Mouse (Mus musculus): ENCODE measurements around the gene Gtf2h4. TPM values are rescaled to one million over a fixed set of nuclear protein-coding genes. Genes with fewer than 3 reads are reported as not detected.
A peak's percentile ranks its signal among the peaks of the same experiment; 100 is the strongest.

The Gtf2h4 gene
- total RNA-seq, 2 experiments from 2014 or later: 18.1 to 24.2 TPM

GRCm38 (mm10) chr17:35665957-35666515 lies 7.5 kb downstream of the Gtf2h4 start:
- no peak overlapping the region for H3K4me3 ChIP-seq
- intact Hi-C loops (cut with DNase I): no loop called here
- DNase-seq: no peak
- peak; percentile 33 for TF ChIP-seq CTCF (IDR thresholded peaks at IDR 0.05)
- H3K27ac ChIP-seq: no peak overlapping the region

GRCm38 (mm10) chr17:35653086-35653485 lies 20.5 kb downstream of the Gtf2h4 start:
- intact Hi-C loops (cut with DNase I): no loop called here
- TF ChIP-seq CTCF (IDR thresholded peaks at IDR 0.05): no peak
- DNase-seq: no peak

GRCm38 (mm10) chr17:35649429-35649828 lies 24.1 kb downstream of the Gtf2h4 start:
- Histone ChIP-seq H3K27ac (no peak overlapping the region), H3K4me3 (no peak overlapping the region)
- TF ChIP-seq CTCF (IDR thresholded peaks at IDR 0.05): no peak
- intact Hi-C loops (cut with DNase I): no loop called here
- DNase-seq: no peak

More at GRCm38 (mm10) chr17:35653086-35653485, 20.5 kb downstream of the Gtf2h4 start:
- no peak overlapping the region for H3K4me3 ChIP-seq
- H3K27ac ChIP-seq: no peak overlapping the region

GRCm38 (mm10) chr17:35643609-35644236 lies 29.8 kb downstream of the Gtf2h4 start, which contains the start of gene Mucl3:
Mucl3 (minus strand) TSS chr17:35643695.
- intact Hi-C loops (cut with DNase I): no loop called here
- TF ChIP-seq CTCF (IDR thresholded peaks at IDR 0.05): no peak
- no peak within 1 kb of the TSS for H3K4me3 ChIP-seq
- no peak for DNase-seq
- no peak within 1 kb of the TSS for H3K27ac ChIP-seq

- Histone ChIP-seq H3K27ac (no peak overlapping the region), H3K4me3 (no peak overlapping the region)
- no peak for DNase-seq
- TF ChIP-seq CTCF (IDR thresholded peaks at IDR 0.05): no peak
- intact Hi-C loops (cut with DNase I): no loop called here
Measured at GRCm38 (mm10) chr17:35639352-35639751, 34.2 kb downstream of the Gtf2h4 start.

GRCm38 (mm10) chr17:35638475-35639190 lies 34.9 kb downstream of the Gtf2h4 start:
- Histone ChIP-seq H3K4me3 (no peak overlapping the region), H3K27ac (no peak overlapping the region)
- intact Hi-C loops (cut with DNase I): no loop called here
- DNase-seq: peak; percentile 58
- TF ChIP-seq CTCF (IDR thresholded peaks at IDR 0.05): no peak

- no peak overlapping the region for H3K4me3 ChIP-seq
- no peak for TF ChIP-seq CTCF (IDR thresholded peaks at IDR 0.05)
- DNase-seq: no peak
- H3K27ac ChIP-seq: no peak overlapping the region
- intact Hi-C loops (cut with DNase I): no loop called here
Measured at GRCm38 (mm10) chr17:35636363-35636762, 37.2 kb downstream of the Gtf2h4 start.

- DNase-seq: peak; percentile 66
- Histone ChIP-seq H3K27ac (0 out of 2 replicates have a peak overlapping the region, but pooled peaks have one; percentile 21), H3K4me3 (peak overlapping the region; percentile 77)
- intact Hi-C loops (cut with DNase I): loop anchor here (2.0 kb wide), 1 partner anchor 101 kb away; no protein-coding TSS in a partner anchor
- peak; percentile 92 for TF ChIP-seq CTCF (IDR thresholded peaks at IDR 0.05)
Measured at GRCm38 (mm10) chr17:35635699-35636111, 37.8 kb downstream of the Gtf2h4 start.

- no peak for DNase-seq
- TF ChIP-seq CTCF (IDR thresholded peaks at IDR 0.05): no peak
- no peak overlapping the region for H3K27ac ChIP-seq
- intact Hi-C loops (cut with DNase I): loop anchor here (2.0 kb wide), 1 partner anchor 102 kb away; no protein-coding TSS in a partner anchor
- H3K4me3 ChIP-seq: no peak overlapping the region
Measured at GRCm38 (mm10) chr17:35635202-35635601, 38.3 kb downstream of the Gtf2h4 start.

- no peak overlapping the region for H3K4me3 ChIP-seq
- TF ChIP-seq CTCF (IDR thresholded peaks at IDR 0.05): peak; percentile 16; the same call in 1 of the 2 replicates
- peak; percentile 27 for DNase-seq
- no peak overlapping the region for H3K27ac ChIP-seq
- intact Hi-C loops (cut with DNase I): loop anchor here (2.0 kb wide), 1 partner anchor 103 kb away; no protein-coding TSS in a partner anchor
Measured at GRCm38 (mm10) chr17:35633992-35634391, 39.5 kb downstream of the Gtf2h4 start.

- intact Hi-C loops (cut with DNase I): no loop called here
- no peak within 1 kb of the TSS for H3K27ac ChIP-seq
- no peak for DNase-seq
- H3K4me3 ChIP-seq: no peak within 1 kb of the TSS
- TF ChIP-seq CTCF (IDR thresholded peaks at IDR 0.05): no peak
Measured at GRCm38 (mm10) chr17:35626537-35626936, 47.0 kb downstream of the Gtf2h4 start, which contains the start of gene Gm9573. Gm9573 (minus strand) TSS chr17:35626637.

Other genes with a start within 250 kb of the Gtf2h4 start
- gene H2-Q6, start 248.9 kb downstream of the Gtf2h4 start, total RNA-seq (2021): under 1 TPM in 1 of 2 experiments, not detected in 1; 0.18 TPM
- gene H2-Q7, start 234.6 kb downstream of the Gtf2h4 start, total RNA-seq (2021): under 1 TPM; 0.61 to 0.82 TPM
- under 1 TPM; 0.05 to 0.33 TPM for gene H2-Q10, start 203.7 kb downstream of the Gtf2h4 start, total RNA-seq (2021)
- not detected for gene Pou5f1, start 167.7 kb downstream of the Gtf2h4 start, total RNA-seq (2021)
- gene Tcf19, start 156.9 kb downstream of the Gtf2h4 start, total RNA-seq (2021): 1 to 10 TPM in 1 of 2 experiments, under 1 TPM in 1; 0.73 to 1.0 TPM
- 1 to 10 TPM; 1.7 TPM for gene Cchcr1, start 156.6 kb downstream of the Gtf2h4 start, total RNA-seq (2021)
- gene Psors1c2, start 140.5 kb downstream of the Gtf2h4 start, total RNA-seq (2021): not detected
- gene Cdsn, start 121.6 kb downstream of the Gtf2h4 start, total RNA-seq (2021): not detected
- not detected for gene 2300002M23Rik, start 106.3 kb downstream of the Gtf2h4 start, total RNA-seq (2021)
- gene Sfta2, start 72.2 kb downstream of the Gtf2h4 start, total RNA-seq (2021): not detected
- gene Gm9573, start 47.1 kb downstream of the Gtf2h4 start, total RNA-seq (2021): not detected
- not detected for gene Mucl3, start 30.0 kb downstream of the Gtf2h4 start, total RNA-seq (2021)
- gene Vars2, start 6.1 kb downstream of the Gtf2h4 start, total RNA-seq (2021): 10 to 100 TPM; 12.8 to 16.8 TPM
- gene Ddr1, start 30.9 kb upstream of the Gtf2h4 start, total RNA-seq (2021): 10 to 100 TPM; 13.4 to 15.9 TPM
- 1 to 10 TPM; 4.4 to 8.6 TPM for gene Ier3, start 147.9 kb upstream of the Gtf2h4 start, total RNA-seq (2021)
- 10 to 100 TPM; 45.4 to 50.9 TPM for gene Flot1, start 149.5 kb upstream of the Gtf2h4 start, total RNA-seq (2021)
- gene Tubb5, start 164.6 kb upstream of the Gtf2h4 start, total RNA-seq (2021): 10 to 100 TPM; 29.7 to 40.0 TPM
- gene Mdc1, start 167.8 kb upstream of the Gtf2h4 start, total RNA-seq (2021): 1 to 10 TPM; 3.6 to 4.4 TPM
- gene Nrm, start 187.6 kb upstream of the Gtf2h4 start, total RNA-seq (2021): under 1 TPM; 0.82 to 0.86 TPM
- gene Ppp1r18, start 191.9 kb upstream of the Gtf2h4 start, total RNA-seq (2021): 1 to 10 TPM; 3.9 to 7.9 TPM
- 10 to 100 TPM; 13.2 to 16.2 TPM for gene Dhx16, start 206.1 kb upstream of the Gtf2h4 start, total RNA-seq (2021)
- 10 to 100 TPM; 73.0 to 78.4 TPM for gene 2310061I04Rik, start 223.7 kb upstream of the Gtf2h4 start, total RNA-seq (2021)
- gene Atat1, start 236.3 kb upstream of the Gtf2h4 start, total RNA-seq (2021): 1 to 10 TPM; 2.8 to 4.2 TPM
- 10 to 100 TPM; 58.6 to 65.4 TPM for gene Mrps18b, start 242.7 kb upstream of the Gtf2h4 start, total RNA-seq (2021)
- 10 to 100 TPM; 15.6 to 34.8 TPM for gene Ppp1r10, start 242.7 kb upstream of the Gtf2h4 start, total RNA-seq (2021)

Data from gastrocnemius, adult 2 months (tissue).